In genomic region chr17:46104487-46104886, GRCm38 (mm10) we compare ENCODE assay signal across 7 mouse cellular contexts. TPM values are rescaled to one million over a fixed set of nuclear protein-coding genes. Genes with fewer than 3 reads are reported as not detected.
DNase-seq lines count a peak whose midpoint lies in the region; ATAC-seq and TF ChIP-seq lines count a peak whose summit lies in the region.

No protein-coding gene starts in this region.

- peak; percentile 79 for DNase-seq in embryo, embryonic 10 days (ENCODE audit: low spot score)
- peak; percentile 73 to 84 for DNase-seq in kidney, postnatal 4 days
- no peak for DNase-seq in right cerebral cortex, adult 18-20 months

- H3K4me2 ChIP-seq in heart, embryonic 12.5 days, result peak overlapping the region; percentile 12; the same call in 1 of the 2 replicates
- 0 out of 2 replicates have a peak overlapping the region, but pooled peaks have one; percentile 7 for H3K4me2 ChIP-seq in neural tube, embryonic 13.5 days
- no peak overlapping the region for H3K4me2 ChIP-seq in midbrain, embryonic 16.5 days (ENCODE audit: low read length)

- H3K36me3 ChIP-seq in E14TG2a.4 (ENCODE audit: insufficient read depth, low read length), result no peaks in the 10 kb centered on the region
- H3K36me3 ChIP-seq in heart, embryonic 12.5 days, result no peaks in the 10 kb centered on the region
- H3K36me3 ChIP-seq in neural tube, embryonic 13.5 days, result no peaks in the 10 kb centered on the region
- H3K36me3 ChIP-seq in midbrain, embryonic 16.5 days (ENCODE audit: control insufficient read depth, insufficient read depth, low read length), result no peaks in the 10 kb centered on the region

- peaks cover 10% of the 10 kb centered on the region for H3K4me1 ChIP-seq in E14TG2a.4 (replicated peaks; ENCODE audit: low read depth, low read length)
- peaks cover 8% of the 10 kb centered on the region; the same call in 1 of the 2 replicates for H3K4me1 ChIP-seq in heart, embryonic 12.5 days (replicated peaks)
- H3K4me1 ChIP-seq in neural tube, embryonic 13.5 days (replicated peaks), result no peaks in the 10 kb centered on the region
- no peaks in the 10 kb centered on the region for H3K4me1 ChIP-seq in midbrain, embryonic 16.5 days (ENCODE audit: control insufficient read depth, insufficient read depth, low read length)

- TF ChIP-seq CTCF in E14TG2a.4 (conservative IDR thresholded peaks at IDR 0.05; ENCODE audit: low read length), result no peak

- WGBS in heart, embryonic 12.5 days, result 29% methylated on average over 12 of the region's 12 CpGs
- 45% methylated on average over 12 of the region's 12 CpGs for WGBS in neural tube, embryonic 13.5 days
- WGBS in midbrain, embryonic 16.5 days, result 62% methylated on average over 12 of the region's 12 CpGs

- H3K9me3 ChIP-seq in E14TG2a.4 (ENCODE audit: low read length), result no peaks in the 10 kb centered on the region
- no peaks in the 10 kb centered on the region for H3K9me3 ChIP-seq in heart, embryonic 12.5 days (replicated peaks)
- H3K9me3 ChIP-seq in neural tube, embryonic 13.5 days, result no peaks in the 10 kb centered on the region
- no peaks in the 10 kb centered on the region for H3K9me3 ChIP-seq in midbrain, embryonic 16.5 days (replicated peaks; ENCODE audit: control insufficient read depth, low read length, poor library complexity, severe bottlenecking)

- H3K9ac ChIP-seq in heart, embryonic 12.5 days, result 0 out of 2 replicates have a peak overlapping the region, but pooled peaks have one; percentile 20
- H3K9ac ChIP-seq in neural tube, embryonic 13.5 days, result no peak overlapping the region
- H3K9ac ChIP-seq in midbrain, embryonic 16.5 days (ENCODE audit: low read depth, low read length), result no peak overlapping the region

- H3K4me3 ChIP-seq in E14TG2a.4 (replicated peaks; ENCODE audit: low read length), result peak overlapping the region; percentile 43; the same call in 1 of the 2 replicates
- H3K4me3 ChIP-seq in heart, embryonic 12.5 days, result no peak overlapping the region
- no peak overlapping the region for H3K4me3 ChIP-seq in neural tube, embryonic 13.5 days
- no peak overlapping the region for H3K4me3 ChIP-seq in midbrain, embryonic 16.5 days (ENCODE audit: low read depth, low read length)

- H3K27me3 ChIP-seq in E14TG2a.4 (ENCODE audit: insufficient read depth, low read length), result peaks cover 13% of the 10 kb centered on the region
- H3K27me3 ChIP-seq in heart, embryonic 12.5 days (replicated peaks), result peaks cover 3% of the 10 kb centered on the region; the same call in 1 of the 2 replicates
- peaks cover 24% of the 10 kb centered on the region for H3K27me3 ChIP-seq in neural tube, embryonic 13.5 days
- peaks cover 6% of the 10 kb centered on the region; the same call in 1 of the 2 replicates for H3K27me3 ChIP-seq in midbrain, embryonic 16.5 days (ENCODE audit: control insufficient read depth, insufficient read depth, low read depth, low read length)

- H3K27ac ChIP-seq in heart, embryonic 12.5 days (ENCODE audit: poor library complexity, severe bottlenecking), result no peak overlapping the region
- no peak overlapping the region for H3K27ac ChIP-seq in neural tube, embryonic 13.5 days (replicated peaks)
- H3K27ac ChIP-seq in midbrain, embryonic 16.5 days (ENCODE audit: low read length), result no peak overlapping the region

- peak; percentile 74 for ATAC-seq in heart, embryonic 12.5 days (ENCODE audit: insufficient number of reproducible peaks, low FRiP score)
- no peak for ATAC-seq in neural tube, embryonic 13.5 days (ENCODE audit: low read depth)
- ATAC-seq in midbrain, embryonic 16.5 days, result no peak

RNA-seq across cellular contexts. Expression of gene Mrps18a, which starts 6.3 kb away (rescaled TPM):
- polyA plus RNA-seq in heart, embryonic 12.5 days (2016; fragmentation: Nextera tagmentation; extraction: Ambion mirVana), result 121 and 125 TPM in 2 replicates
- polyA plus RNA-seq in neural tube, embryonic 13.5 days (2015; fragmentation: Nextera tagmentation; extraction: Ambion mirVana), result 144 and 154 TPM in 2 replicates
- polyA plus RNA-seq in midbrain, embryonic 16.5 days (2015; fragmentation: Nextera tagmentation; extraction: Ambion mirVana), result 156 and 158 TPM in 2 replicates

RNA-seq across cellular contexts. Expression of gene Rsph9, which starts 39.5 kb away (rescaled TPM):
- 5.5 and 5.8 TPM in 2 replicates for polyA plus RNA-seq in heart, embryonic 12.5 days (2016; fragmentation: Nextera tagmentation; extraction: Ambion mirVana)
- 17.3 and 19.9 TPM in 2 replicates for polyA plus RNA-seq in neural tube, embryonic 13.5 days (2015; fragmentation: Nextera tagmentation; extraction: Ambion mirVana)
- polyA plus RNA-seq in midbrain, embryonic 16.5 days (2015; fragmentation: Nextera tagmentation; extraction: Ambion mirVana), result 61.6 and 74.5 TPM in 2 replicates

RNA-seq across cellular contexts. Expression of gene Mad2l1bp, which starts 48.9 kb away (rescaled TPM):
- polyA plus RNA-seq in heart, embryonic 12.5 days (2016; fragmentation: Nextera tagmentation; extraction: Ambion mirVana), result 34.0 and 35.6 TPM in 2 replicates
- polyA plus RNA-seq in neural tube, embryonic 13.5 days (2015; fragmentation: Nextera tagmentation; extraction: Ambion mirVana), result 24.1 and 30.8 TPM in 2 replicates
- 21.9 and 22.6 TPM in 2 replicates for polyA plus RNA-seq in midbrain, embryonic 16.5 days (2015; fragmentation: Nextera tagmentation; extraction: Ambion mirVana)

RNA-seq across cellular contexts. Expression of gene Gtpbp2, which starts 56.3 kb away (rescaled TPM):
- polyA plus RNA-seq in heart, embryonic 12.5 days (2016; fragmentation: Nextera tagmentation; extraction: Ambion mirVana), result 34.5 and 39.1 TPM in 2 replicates
- 35.9 and 38.2 TPM in 2 replicates for polyA plus RNA-seq in neural tube, embryonic 13.5 days (2015; fragmentation: Nextera tagmentation; extraction: Ambion mirVana)
- polyA plus RNA-seq in midbrain, embryonic 16.5 days (2015; fragmentation: Nextera tagmentation; extraction: Ambion mirVana), result 41.3 and 42.8 TPM in 2 replicates
